Mouse (Mus musculus) left cerebral cortex, postnatal 36 days (tissue): ENCODE data around the gene Ubac1. TPM values are rescaled to one million over a fixed set of nuclear protein-coding genes. Genes with fewer than 3 reads are reported as not detected.

Experiments used
- DNase-seq, 2 experiments: peaks; one replicate each; pipeline ENCODE4 v3.0.0; 2021 to 2022; ENCODE audit warnings: low spot score in 2 of 2, mixed read lengths in 1 of 2
- intact Hi-C: fragments of 180-260 bp; cut with DNase I; formaldehyde crosslinking; loops from one replicate; pipeline ENCODE4 v1.15.1; 2025
- total RNA-seq, 2 experiments: library from RNA; stranded (reverse); gene quantifications; 2 replicates each; pipeline ENCODE4 v1.2.3; 2021

Gene Ubac1
- 10 to 100 TPM; 63.2 to 64.8 TPM for total RNA-seq

- DNase-seq, result peak; percentile 90 to 94
- intact Hi-C loops, result loop anchor here (2.0 to 10.0 kb wide), 3 partner anchors 39 to 253 kb away; partner anchors contain the start of gene Camsap1
Measured at GRCm38 (mm10) chr2:26021561-26022257, at the start of gene Ubac1. TSS of gene Ubac1 (minus strand) at chr2:26021747.

GRCm38 (mm10) chr2:26068592-26068991 is 47.0 kb upstream of the Ubac1 start:
- no peak for DNase-seq
- intact Hi-C loops, result no loop called here

GRCm38 (mm10) chr2:26068175-26068574 is 46.6 kb upstream of the Ubac1 start:
- intact Hi-C loops, result no loop called here
- DNase-seq, result no peak

- peak; percentile 81 to 83 for DNase-seq
- intact Hi-C loops, result loop anchor here (2.0 kb wide), 1 partner anchor 24 kb away; no protein-coding TSS in a partner anchor
Measured at GRCm38 (mm10) chr2:26066527-26066926, 45.0 kb upstream of the Ubac1 start.

- no peak for DNase-seq
- intact Hi-C loops, result no loop called here
Measured at GRCm38 (mm10) chr2:26062742-26063427, 41.3 kb upstream of the Ubac1 start.

- intact Hi-C loops, result no loop called here
- no peak for DNase-seq
Measured at GRCm38 (mm10) chr2:26062241-26062640, 40.7 kb upstream of the Ubac1 start.

- intact Hi-C loops, result no loop called here
- peak; percentile 39 to 60 for DNase-seq
Measured at GRCm38 (mm10) chr2:26061018-26061666, 39.6 kb upstream of the Ubac1 start.

GRCm38 (mm10) chr2:26057053-26057452 is 35.5 kb upstream of the Ubac1 start:
- no peak for DNase-seq
- intact Hi-C loops, result loop anchor here (5.0 kb wide), 1 partner anchor 35 kb away; no protein-coding TSS in a partner anchor

GRCm38 (mm10) chr2:26056226-26056625 is 34.7 kb upstream of the Ubac1 start:
- no peak for DNase-seq
- intact Hi-C loops, result loop anchor here (5.0 kb wide), 1 partner anchor 36 kb away; no protein-coding TSS in a partner anchor

- DNase-seq, result no peak
- intact Hi-C loops, result loop anchor here (2.0 to 5.0 kb wide), 2 partner anchors 37 to 85 kb away; no protein-coding TSS in a partner anchor
Measured at GRCm38 (mm10) chr2:26055747-26056102, 34.2 kb upstream of the Ubac1 start.

GRCm38 (mm10) chr2:26055046-26055746 is 33.6 kb upstream of the Ubac1 start:
- intact Hi-C loops, result loop anchor here (2.0 to 5.0 kb wide), 2 partner anchors 37 to 86 kb away; no protein-coding TSS in a partner anchor
- DNase-seq, result peak; percentile 49 to 53

- intact Hi-C loops, result no loop called here
Measured at GRCm38 (mm10) chr2:26052806-26053205, 31.3 kb upstream of the Ubac1 start.

GRCm38 (mm10) chr2:26048816-26049215 is 27.3 kb upstream of the Ubac1 start:
- intact Hi-C loops, result no loop called here
- no peak for DNase-seq

More at GRCm38 (mm10) chr2:26052806-26053205, 31.3 kb upstream of the Ubac1 start:
- DNase-seq, result no peak

- DNase-seq, result no peak
- intact Hi-C loops, result no loop called here
Measured at GRCm38 (mm10) chr2:26044216-26044615, 22.7 kb upstream of the Ubac1 start.

- intact Hi-C loops, result no loop called here
- DNase-seq, result no peak
Measured at GRCm38 (mm10) chr2:26042603-26043002, 21.1 kb upstream of the Ubac1 start.

- no peak for DNase-seq
- intact Hi-C loops, result no loop called here
Measured at GRCm38 (mm10) chr2:26041163-26041810, 19.7 kb upstream of the Ubac1 start.

GRCm38 (mm10) chr2:26039951-26040350 is 18.4 kb upstream of the Ubac1 start:
- intact Hi-C loops, result no loop called here
- DNase-seq, result peak; percentile 51 to 61

- intact Hi-C loops, result no loop called here
- no peak for DNase-seq
Measured at GRCm38 (mm10) chr2:26037386-26037785, 15.8 kb upstream of the Ubac1 start.

GRCm38 (mm10) chr2:26034344-26035050 is 12.9 kb upstream of the Ubac1 start:
- intact Hi-C loops, result no loop called here

More at GRCm38 (mm10) chr2:26034344-26035050, 12.9 kb upstream of the Ubac1 start:
- no peak for DNase-seq
